Mouse (Mus musculus) olfactory bulb, adult 2 months (tissue): ENCODE results near the gene Lrp3.

Experiments used
- CTCF ChIP-seq: fragments of 200-500 bp; IDR thresholded peaks from 2 replicates; pipeline ENCODE4 v1.5.1; 2012; ENCODE audit warnings: low read depth, mild to moderate bottlenecking, low read length, moderate library complexity; ENCODE audit not compliant: insufficient read depth
- POLR2A ChIP-seq: fragments of 200-500 bp; IDR thresholded peaks from 2 replicates; pipeline ENCODE4 v1.6.1; 2012; ENCODE audit warnings: mild to moderate bottlenecking, low read depth, low read length, moderate library complexity; ENCODE audit not compliant: insufficient read depth

- TF ChIP-seq POLR2A (no peak), CTCF (no peak)
These were observed 15.5 kb downstream of the Lrp3 start for GRCm38 (mm10) chr7:35199755-35200154.
